Mouse (Mus musculus): ENCODE data around the gene Gm2115. TPM values are rescaled to one million over a fixed set of nuclear protein-coding genes. Genes with fewer than 3 reads are reported as not detected.

The Gm2115 gene
- total and polyA plus RNA-seq, 2 experiments from 2014 or later: 1.1 to 2.6 TPM

GRCm38 (mm10) chr7:84631878-84632277, 103.1 kb downstream of the Gm2115 start:
- ATAC-seq (ENCODE audit: low FRiP score): no peak
- H3K9me3 ChIP-seq (ENCODE audit: low read length): no peaks in the 10 kb centered on the region
- H3K4me3 ChIP-seq (ENCODE audit: low read depth, low read length): no peak overlapping the region
- H3K36me3 ChIP-seq (ENCODE audit: insufficient read depth, low read length): no peaks in the 10 kb centered on the region
- H3K4me1 ChIP-seq (ENCODE audit: insufficient read depth, low read length): no peaks in the 10 kb centered on the region
- H3K9ac ChIP-seq (replicated peaks; ENCODE audit: low read length, poor library complexity, severe bottlenecking): no peak overlapping the region
- no peak for DNase-seq (ENCODE audit: low spot score)
- H3K27me3 ChIP-seq (ENCODE audit: insufficient read depth, low read length): no peaks in the 10 kb centered on the region
- no peak overlapping the region for H3K4me2 ChIP-seq (ENCODE audit: low read depth, low read length, poor library complexity, severe bottlenecking)
- H3K27ac ChIP-seq (ENCODE audit: low read depth, low read length): no peak overlapping the region
- WGBS: 92% methylated on average over 3 of the region's 3 CpGs
- TF ChIP-seq CTCF (IDR thresholded peaks at IDR 0.05): no peak

Other genes starting within 250 kb of the Gm2115 start
- 165 and 166 TPM in 2 replicates for gene Arnt2, start 118.8 kb upstream of the Gm2115 start, total RNA-seq (2014; rRNA removed)
- 62.9 and 63.1 TPM in 2 replicates for gene Arnt2, start 118.8 kb upstream of the Gm2115 start, polyA plus RNA-seq (2015; fragmentation: Nextera tagmentation; extraction: Ambion mirVana)
- 17.1 and 18.0 TPM in 2 replicates for gene Fah, start 77.8 kb downstream of the Gm2115 start, total RNA-seq (2014; rRNA removed)
- gene Fah, start 77.8 kb downstream of the Gm2115 start, polyA plus RNA-seq (2015; fragmentation: Nextera tagmentation; extraction: Ambion mirVana): 13.5 and 15.8 TPM in 2 replicates
- 73.8 and 82.5 TPM in 2 replicates for gene Zfand6, start 161.0 kb downstream of the Gm2115 start, total RNA-seq (2014; rRNA removed)
- 112 and 114 TPM in 2 replicates for gene Zfand6, start 161.0 kb downstream of the Gm2115 start, polyA plus RNA-seq (2015; fragmentation: Nextera tagmentation; extraction: Ambion mirVana)

All from midbrain, postnatal 0 days (tissue).